Mouse (Mus musculus): Measurements from ENCODE around the gene Slc25a22. TPM values are rescaled to one million over a fixed set of nuclear protein-coding genes. Genes with fewer than 3 reads are reported as not detected.
A peak's percentile ranks its signal among the peaks of the same experiment; 100 is the strongest.

The Slc25a22 gene
- polyA plus RNA-seq, 1 experiment from 2014 or later = 13.3 TPM

DNA sequence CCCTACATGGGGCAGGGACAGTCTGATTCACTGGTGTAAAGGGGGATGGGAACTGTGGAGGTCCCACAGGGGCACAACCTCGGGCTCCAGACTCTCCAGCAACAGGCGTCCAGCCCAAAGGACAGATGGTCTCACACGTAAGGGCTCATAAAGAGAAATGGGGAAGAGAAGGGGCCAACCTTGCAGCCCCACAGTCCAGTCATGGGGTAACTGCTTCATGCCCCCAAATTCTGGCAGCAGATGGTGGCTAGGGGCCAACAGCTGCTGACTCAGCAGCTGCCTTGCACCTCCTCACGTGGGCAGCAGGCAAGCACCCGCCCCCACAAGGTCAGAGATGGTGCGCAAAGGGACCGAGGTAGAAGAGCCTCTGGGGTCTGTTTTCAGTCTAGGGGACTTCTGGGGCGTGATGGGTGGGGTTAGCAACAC, 5.5 kb downstream of the Slc25a22 start:
- no peak overlapping the region for H3K4me3 ChIP-seq (ENCODE audit: control insufficient read depth in 1 of 2, insufficient read depth in 1 of 2, low read depth in 1 of 2, low read length in 2 of 2)
- ATAC-seq (ENCODE audit: insufficient number of reproducible peaks, insufficient read depth, low FRiP score, low read depth) = no peak
- H3K27ac ChIP-seq (replicated peaks in 1 of 2; ENCODE audit: control insufficient read depth in 1 of 2, insufficient read depth in 1 of 2, low read depth in 2 of 2, low read length in 2 of 2) = no peak overlapping the region
- no peaks in the 10 kb centered on the region for H3K9me3 ChIP-seq (ENCODE audit: control insufficient read depth, low read length)
- H3K4me2 ChIP-seq (ENCODE audit: low read length) = no peak overlapping the region
- peaks cover 34% of the 10 kb centered on the region for H3K36me3 ChIP-seq (ENCODE audit: control insufficient read depth, insufficient read depth, low read length)
- 77% methylated on average over 8 of the region's 8 CpGs for WGBS
- no peaks in the 10 kb centered on the region for H3K27me3 ChIP-seq (ENCODE audit: control insufficient read depth, insufficient read depth, low read length)
- H3K9ac ChIP-seq (ENCODE audit: low read length) = no peak overlapping the region
- H3K4me1 ChIP-seq (ENCODE audit: control insufficient read depth in 2 of 2, insufficient read depth in 2 of 2, low read length in 2 of 2) = peaks cover 38 to 49% of the 10 kb centered on the region in 2 experiments

- WGBS = 92% methylated on average over 19 of the region's 19 CpGs
- peaks cover 33 to 46% of the 10 kb centered on the region in 2 experiments for H3K4me1 ChIP-seq (ENCODE audit: control insufficient read depth in 2 of 2, insufficient read depth in 2 of 2, low read length in 2 of 2)
- no peak for ATAC-seq (ENCODE audit: insufficient number of reproducible peaks, insufficient read depth, low FRiP score, low read depth)
Observed at GRCm38 (mm10) chr7:141431434-141432185, 6.1 kb downstream of the Slc25a22 start.

GRCm38 (mm10) chr7:141430585-141431240, 7.0 kb downstream of the Slc25a22 start:
- WGBS = 92% methylated on average over 9 of the region's 9 CpGs
- Histone ChIP-seq H3K9me3 (ENCODE audit: control insufficient read depth, low read length) (no peaks in the 10 kb centered on the region), H3K27ac (replicated peaks in 1 of 2; ENCODE audit: control insufficient read depth in 1 of 2, insufficient read depth in 1 of 2, low read depth in 2 of 2, low read length in 2 of 2) (peak overlapping the region in 1 of 2 experiments; percentile 55; a peak in 1 of 4 replicates), H3K4me2 (ENCODE audit: low read length) (no peak overlapping the region), H3K36me3 (ENCODE audit: control insufficient read depth, insufficient read depth, low read length) (peaks cover 34% of the 10 kb centered on the region), H3K4me3 (ENCODE audit: control insufficient read depth in 1 of 2, insufficient read depth in 1 of 2, low read depth in 1 of 2, low read length in 2 of 2) (no peak overlapping the region), H3K4me1 (ENCODE audit: control insufficient read depth in 2 of 2, insufficient read depth in 2 of 2, low read length in 2 of 2) (peaks cover 32 to 42% of the 10 kb centered on the region in 2 experiments), H3K27me3 (ENCODE audit: control insufficient read depth, insufficient read depth, low read length) (no peaks in the 10 kb centered on the region), H3K9ac (ENCODE audit: low read length) (peak overlapping the region; percentile 51; the same call in 1 of the 2 replicates)
- ATAC-seq (ENCODE audit: insufficient number of reproducible peaks, insufficient read depth, low FRiP score, low read depth) = no peak

More at GRCm38 (mm10) chr7:141431434-141432185, 6.1 kb downstream of the Slc25a22 start:
- Histone ChIP-seq H3K4me2 (ENCODE audit: low read length) (no peak overlapping the region), H3K4me3 (ENCODE audit: control insufficient read depth in 1 of 2, insufficient read depth in 1 of 2, low read depth in 1 of 2, low read length in 2 of 2) (no peak overlapping the region), H3K36me3 (ENCODE audit: control insufficient read depth, insufficient read depth, low read length) (peaks cover 34% of the 10 kb centered on the region), H3K9ac (ENCODE audit: low read length) (no peak overlapping the region), H3K9me3 (ENCODE audit: control insufficient read depth, low read length) (no peaks in the 10 kb centered on the region), H3K27me3 (ENCODE audit: control insufficient read depth, insufficient read depth, low read length) (no peaks in the 10 kb centered on the region), H3K27ac (replicated peaks in 1 of 2; ENCODE audit: control insufficient read depth in 1 of 2, insufficient read depth in 1 of 2, low read depth in 2 of 2, low read length in 2 of 2) (no peak overlapping the region)

GRCm38 (mm10) chr7:141429840-141430584, 7.7 kb downstream of the Slc25a22 start:
- peaks cover 29 to 36% of the 10 kb centered on the region in 2 experiments for H3K4me1 ChIP-seq (ENCODE audit: control insufficient read depth in 2 of 2, insufficient read depth in 2 of 2, low read length in 2 of 2)
- no peak for ATAC-seq (ENCODE audit: insufficient number of reproducible peaks, insufficient read depth, low FRiP score, low read depth)
- H3K4me3 ChIP-seq (ENCODE audit: control insufficient read depth in 1 of 2, insufficient read depth in 1 of 2, low read depth in 1 of 2, low read length in 2 of 2) = no peak overlapping the region
- peaks cover 34% of the 10 kb centered on the region for H3K36me3 ChIP-seq (ENCODE audit: control insufficient read depth, insufficient read depth, low read length)
- no peaks in the 10 kb centered on the region for H3K9me3 ChIP-seq (ENCODE audit: control insufficient read depth, low read length)
- peak overlapping the region; percentile 57 for H3K4me2 ChIP-seq (ENCODE audit: low read length)
- no peaks in the 10 kb centered on the region for H3K27me3 ChIP-seq (ENCODE audit: control insufficient read depth, insufficient read depth, low read length)
- peak overlapping the region; percentile 39 to 55; a peak in 3 of 4 replicates for H3K27ac ChIP-seq (replicated peaks in 1 of 2; ENCODE audit: control insufficient read depth in 1 of 2, insufficient read depth in 1 of 2, low read depth in 2 of 2, low read length in 2 of 2)
- H3K9ac ChIP-seq (ENCODE audit: low read length) = peak overlapping the region; percentile 51; the same call in 1 of the 2 replicates
- 42% methylated on average over 9 of the region's 9 CpGs for WGBS

DNA sequence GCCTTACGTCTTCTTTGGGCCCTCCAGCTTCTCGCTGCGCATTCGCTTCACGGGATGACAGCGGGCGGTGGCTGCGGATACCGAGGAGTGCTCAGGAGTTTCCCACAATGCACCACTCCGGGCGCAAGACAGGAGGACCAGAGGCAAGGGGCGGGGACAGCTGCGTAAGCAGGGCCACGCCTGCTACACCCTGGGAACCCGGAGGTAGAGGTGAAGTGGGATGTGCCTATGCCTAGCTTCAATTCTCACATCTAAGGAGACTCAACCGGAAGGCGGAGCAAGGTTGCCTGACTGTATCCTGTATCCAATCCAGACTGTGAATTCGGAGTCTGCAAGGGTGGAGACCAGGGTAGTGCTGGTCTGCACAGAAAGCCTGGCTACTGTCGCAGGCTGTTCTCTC, 8.4 kb downstream of the Slc25a22 start, which contains the start of gene Cend1:
Gene Cend1 (minus strand): TSS at position 182 of the 400 bp plus-strand sequence.
- peak within 1 kb of the TSS; percentile 57 for H3K4me2 ChIP-seq (ENCODE audit: low read length)
- WGBS = 3% methylated on average over 19 of the region's 19 CpGs
- peak; percentile 38 for ATAC-seq (ENCODE audit: insufficient number of reproducible peaks, insufficient read depth, low FRiP score, low read depth)
- H3K27ac ChIP-seq (replicated peaks in 1 of 2; ENCODE audit: control insufficient read depth in 1 of 2, insufficient read depth in 1 of 2, low read depth in 2 of 2, low read length in 2 of 2) = peak within 1 kb of the TSS; percentile 39 to 55; a peak in 3 of 4 replicates
- H3K9me3 ChIP-seq (ENCODE audit: control insufficient read depth, low read length) = no peaks in the 10 kb centered on the region
- peaks cover 23 to 29% of the 10 kb centered on the region in 2 experiments for H3K4me1 ChIP-seq (ENCODE audit: control insufficient read depth in 2 of 2, insufficient read depth in 2 of 2, low read length in 2 of 2)
- H3K36me3 ChIP-seq (ENCODE audit: control insufficient read depth, insufficient read depth, low read length) = peaks cover 34% of the 10 kb centered on the region
- H3K27me3 ChIP-seq (ENCODE audit: control insufficient read depth, insufficient read depth, low read length) = no peaks in the 10 kb centered on the region
- peak within 1 kb of the TSS; percentile 51; the same call in 1 of the 2 replicates for H3K9ac ChIP-seq (ENCODE audit: low read length)
- H3K4me3 ChIP-seq (ENCODE audit: control insufficient read depth in 1 of 2, insufficient read depth in 1 of 2, low read depth in 1 of 2, low read length in 2 of 2) = peak within 1 kb of the TSS; percentile 17 to 28; a peak in 3 of 4 replicates

DNA sequence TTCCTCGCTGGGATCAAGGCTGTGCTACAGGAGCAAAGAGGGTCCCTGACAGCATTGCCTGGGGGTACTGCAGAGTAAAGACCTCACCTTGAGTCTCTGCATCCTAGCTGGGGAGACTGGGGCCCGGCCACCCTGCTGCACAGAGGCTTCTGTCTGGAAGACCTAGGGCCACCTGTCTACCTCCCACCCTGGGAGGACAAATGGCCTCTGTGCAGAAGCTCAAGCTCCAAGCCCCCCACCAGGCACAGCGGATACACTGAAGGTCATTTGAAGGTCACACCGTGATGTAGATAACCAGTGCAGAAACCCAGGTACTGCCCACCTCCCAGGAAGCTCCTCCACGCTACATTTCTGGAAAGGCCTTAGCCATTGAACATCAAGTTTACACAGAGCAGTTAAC, 9.0 kb downstream of the Slc25a22 start:
- Histone ChIP-seq H3K4me3 (ENCODE audit: control insufficient read depth in 1 of 2, insufficient read depth in 1 of 2, low read depth in 1 of 2, low read length in 2 of 2) (peak overlapping the region; percentile 17 to 28; a peak in 2 of 4 replicates), H3K9ac (ENCODE audit: low read length) (peak overlapping the region; percentile 51; the same call in 1 of the 2 replicates), H3K4me1 (ENCODE audit: control insufficient read depth in 2 of 2, insufficient read depth in 2 of 2, low read length in 2 of 2) (peaks cover 18 to 23% of the 10 kb centered on the region in 2 experiments), H3K27ac (replicated peaks in 1 of 2; ENCODE audit: control insufficient read depth in 1 of 2, insufficient read depth in 1 of 2, low read depth in 2 of 2, low read length in 2 of 2) (no peak overlapping the region), H3K27me3 (ENCODE audit: control insufficient read depth, insufficient read depth, low read length) (no peaks in the 10 kb centered on the region), H3K4me2 (ENCODE audit: low read length) (peak overlapping the region; percentile 57), H3K9me3 (ENCODE audit: control insufficient read depth, low read length) (no peaks in the 10 kb centered on the region), H3K36me3 (ENCODE audit: control insufficient read depth, insufficient read depth, low read length) (peaks cover 31% of the 10 kb centered on the region)
- WGBS = 48% methylated on average over 5 of the region's 5 CpGs
- ATAC-seq (ENCODE audit: insufficient number of reproducible peaks, insufficient read depth, low FRiP score, low read depth) = no peak
